Mouse (Mus musculus): ENCODE measurements around the gene Lrrc4.

GRCm38 (mm10) chr6:28735116-28735515 is 96.4 kb downstream of the Lrrc4 start:
- TF ChIP-seq CTCF (IDR thresholded peaks at IDR 0.05; ENCODE audit: extremely low read depth, insufficient read length, insufficient replicate concordance, low read depth, low read length) (no peak), POLR2A (IDR thresholded peaks at IDR 0.05; ENCODE audit: low read depth, low read length) (no peak)

All from small intestine, adult 2 months (tissue).